Mouse (Mus musculus) retina, postnatal 7 days (tissue): ENCODE data around the gene E030018B13Rik.

Source experiments
- DNase-seq: peaks from one replicate; pipeline ENCODE4 v3.0.0-alpha.2; 2012; ENCODE audit warnings: low read depth, low spot score

The E030018B13Rik gene

GRCm38 (mm10) chr7:63965635-63966418, 49.2 kb downstream of the E030018B13Rik start:
- DNase-seq: no peak

GRCm38 (mm10) chr7:63969941-63970340, 53.3 kb downstream of the E030018B13Rik start:
- no peak for DNase-seq
